Mouse (Mus musculus): ENCODE measurements around the gene Cacul1. TPM values are rescaled to one million over a fixed set of nuclear protein-coding genes. Genes with fewer than 3 reads are reported as not detected.
A peak's percentile ranks its signal among the peaks of the same experiment; 100 is the strongest.
"Not testable (repeated sequence)": the region's sequence is repeated elsewhere in the genome, so short reads cannot be mapped to it uniquely, and the experiment has no call there.

Gene Cacul1
- 10 to 100 TPM; 51.1 to 54.8 TPM for total RNA-seq (2021)
- long read RNA-seq, full-length matches to known transcripts: 12 of 32 reads
- long read RNA-seq, partial matches to known transcripts: 1 of 32 reads
- long read RNA-seq, other reads (novel, unspliced or antisense): 19 of 32 reads

DNA sequence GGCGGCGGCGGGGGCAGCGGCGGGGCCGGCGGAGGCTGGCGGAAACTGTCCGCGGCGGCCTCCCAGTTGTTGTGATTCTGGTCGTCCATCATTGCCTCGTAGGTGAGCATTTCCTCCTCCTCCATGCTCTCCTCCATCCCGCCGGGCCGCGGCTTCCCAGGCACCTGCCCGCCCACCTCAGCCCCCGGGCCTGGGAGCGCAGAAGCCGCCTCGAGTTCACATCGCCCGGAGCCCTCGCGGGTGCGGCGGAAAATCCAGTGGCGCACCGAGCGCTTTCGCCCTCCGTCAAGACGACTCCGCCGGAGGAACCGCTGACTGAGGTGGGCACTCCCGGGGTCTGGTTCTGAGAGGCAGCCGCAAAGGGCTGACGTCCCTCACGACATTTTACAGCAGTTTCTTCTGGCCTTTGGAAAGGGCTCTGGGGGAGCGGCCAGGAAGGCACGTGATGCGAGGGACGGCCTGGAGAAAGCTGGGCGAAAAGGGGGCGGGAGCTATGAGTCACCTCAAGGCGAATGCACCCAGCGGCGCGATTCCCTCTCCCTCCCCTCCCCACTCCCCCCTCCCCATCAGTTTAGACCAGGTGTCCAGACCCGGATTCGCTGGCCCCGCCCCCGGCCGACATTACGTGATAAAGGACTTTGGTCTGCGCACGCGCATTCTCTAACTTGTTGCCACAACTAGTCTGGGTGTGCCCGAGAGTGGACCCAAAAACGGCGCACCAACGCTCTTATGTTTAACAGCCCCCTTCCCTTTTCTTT, at the start of gene Cacul1:
Gene Cacul1, minus strand, starts transcription at position 444 of the 758 bp plus-strand sequence.
- DNase-seq (ENCODE audit: low spot score in 2 of 2): peak; percentile 90 to 96

GRCm38 (mm10) chr19:60619420-60619819, 38.6 kb upstream of the Cacul1 start:
- peak in 1 of 2 experiments; percentile 4 for DNase-seq (ENCODE audit: low spot score in 2 of 2)

- no peak for DNase-seq (ENCODE audit: low spot score in 2 of 2)
These were observed 36.2 kb upstream of the Cacul1 start for GRCm38 (mm10) chr19:60617007-60617406.

GRCm38 (mm10) chr19:60615470-60616200, 34.8 kb upstream of the Cacul1 start:
- peak in 1 of 2 experiments; percentile 2 for DNase-seq (ENCODE audit: low spot score in 2 of 2)

- peak in 1 of 2 experiments; percentile 7 for DNase-seq (ENCODE audit: low spot score in 2 of 2)
These were observed 30.8 kb upstream of the Cacul1 start for GRCm38 (mm10) chr19:60611525-60612215.

DNA sequence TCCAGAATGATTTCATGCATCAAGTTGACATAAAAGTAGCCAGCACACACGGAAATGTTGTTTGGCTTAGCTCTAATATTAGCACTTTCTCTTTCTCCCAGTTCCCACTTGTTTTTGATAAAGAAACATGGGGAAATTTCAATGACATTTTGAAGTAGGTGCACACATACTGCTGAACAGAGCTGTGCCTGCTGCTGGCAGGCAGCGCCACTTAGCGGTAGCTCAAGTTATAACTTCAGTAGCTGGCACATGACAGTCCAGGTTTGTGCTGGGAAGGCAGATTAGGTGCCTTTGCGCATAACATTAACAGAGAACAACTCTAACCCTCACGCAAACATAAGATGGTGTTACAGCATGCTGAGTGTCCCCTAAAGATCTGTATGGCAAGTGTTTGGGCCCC, 27.9 kb upstream of the Cacul1 start:
- DNase-seq (ENCODE audit: low spot score in 2 of 2): no peak

DNA sequence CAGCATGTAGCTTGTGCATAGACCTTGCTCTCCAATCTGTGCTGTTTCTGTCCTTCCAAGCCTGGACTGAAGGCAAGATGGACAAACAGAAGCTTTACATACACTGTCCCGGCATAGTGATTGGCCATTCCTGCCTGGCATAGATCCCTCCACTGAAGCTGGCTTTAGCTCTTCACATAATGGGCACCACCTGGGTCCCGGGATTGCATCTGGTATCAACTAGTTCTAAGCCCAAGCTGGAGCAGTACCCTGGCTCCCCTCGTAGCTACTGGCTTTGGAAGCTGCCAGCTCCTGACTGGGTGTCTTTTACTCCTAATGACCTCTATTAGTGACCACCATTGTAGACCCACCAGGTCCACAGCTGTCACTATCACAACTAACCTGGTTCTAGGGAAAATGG, 22.8 kb upstream of the Cacul1 start:
- DNase-seq (ENCODE audit: low spot score in 2 of 2): no peak

- not testable (repeated sequence) for DNase-seq (ENCODE audit: low spot score in 2 of 2)
These were observed 21.2 kb upstream of the Cacul1 start for GRCm38 (mm10) chr19:60602066-60602465.

- DNase-seq (ENCODE audit: low spot score in 2 of 2): no peak
These were observed 17.3 kb upstream of the Cacul1 start for GRCm38 (mm10) chr19:60598025-60598697.

DNA sequence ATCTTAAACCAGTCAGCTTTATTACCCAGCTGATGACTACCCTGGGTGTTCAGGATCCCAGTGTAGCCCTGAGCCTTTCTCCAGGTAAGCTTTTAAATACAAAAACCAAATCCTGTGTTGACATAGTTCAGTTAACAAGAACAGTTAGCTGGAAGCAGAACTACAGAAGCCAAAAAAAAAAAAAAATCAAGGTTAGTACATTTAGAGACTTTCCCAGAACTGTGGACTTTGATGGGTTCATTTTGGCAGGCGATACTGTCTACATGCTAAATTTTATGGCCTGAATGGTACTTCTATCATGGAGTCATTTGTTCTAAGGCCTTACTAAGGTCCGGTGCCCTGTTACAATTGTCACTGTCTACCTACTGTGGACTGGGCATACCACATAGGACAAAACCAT, 8.8 kb upstream of the Cacul1 start:
- DNase-seq (ENCODE audit: low spot score in 2 of 2): no peak

GRCm38 (mm10) chr19:60586652-60587051, 5.8 kb upstream of the Cacul1 start:
- no peak for DNase-seq (ENCODE audit: low spot score in 2 of 2)

DNA sequence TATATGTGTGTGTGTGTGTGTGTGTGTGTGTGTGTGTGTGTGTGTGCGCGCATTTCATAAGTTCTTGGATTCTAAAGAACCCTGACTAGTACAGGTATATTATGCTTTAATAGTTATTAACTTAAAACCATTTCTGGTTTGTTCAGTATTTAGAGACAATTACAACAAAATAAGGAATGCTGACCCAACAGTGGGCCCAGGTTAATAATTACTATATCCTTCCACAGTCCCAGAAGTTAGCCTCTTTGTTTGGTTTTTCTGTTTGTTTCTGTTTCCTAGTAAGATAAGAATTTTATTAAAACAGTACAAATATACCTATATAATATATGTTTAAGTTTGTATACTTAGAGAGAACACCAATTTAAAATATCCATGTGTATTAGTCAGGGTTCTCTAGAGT, 2.4 kb upstream of the Cacul1 start:
- no peak for DNase-seq (ENCODE audit: low spot score in 2 of 2)

- DNase-seq (ENCODE audit: low spot score in 2 of 2): no peak
These were observed 809 bp upstream of the Cacul1 start for GRCm38 (mm10) chr19:60581377-60582290.

- peak in 1 of 2 experiments; percentile 34 for DNase-seq (ENCODE audit: low spot score in 2 of 2)
These were observed 849 bp downstream of the Cacul1 start for GRCm38 (mm10) chr19:60579771-60580581.

- no peak for DNase-seq (ENCODE audit: low spot score in 2 of 2)
These were observed 4.1 kb downstream of the Cacul1 start for GRCm38 (mm10) chr19:60576741-60577140.

DNA sequence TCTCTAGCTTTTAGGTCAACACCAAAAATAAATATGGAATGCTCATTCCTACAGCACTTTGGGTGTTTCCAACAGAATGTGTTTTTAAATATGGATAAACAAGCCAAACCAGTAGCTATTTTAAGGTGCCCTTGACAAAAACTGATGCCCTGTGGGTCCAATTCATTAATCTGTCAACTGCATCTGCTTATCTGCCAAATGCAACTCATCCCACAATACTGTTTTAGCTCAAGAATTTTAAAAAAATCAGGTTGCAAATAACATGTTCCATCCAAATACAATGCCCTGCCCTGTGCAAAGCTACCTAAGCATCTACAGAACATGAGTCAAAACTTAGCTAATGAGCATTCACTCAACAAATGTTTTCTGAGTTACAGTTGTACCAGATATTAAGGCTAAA, 20.3 kb downstream of the Cacul1 start:
- DNase-seq (ENCODE audit: low spot score in 2 of 2): no peak

- DNase-seq (ENCODE audit: low spot score in 2 of 2): peak in 1 of 2 experiments; percentile 13
These were observed 25.9 kb downstream of the Cacul1 start for GRCm38 (mm10) chr19:60554866-60555438.

DNA sequence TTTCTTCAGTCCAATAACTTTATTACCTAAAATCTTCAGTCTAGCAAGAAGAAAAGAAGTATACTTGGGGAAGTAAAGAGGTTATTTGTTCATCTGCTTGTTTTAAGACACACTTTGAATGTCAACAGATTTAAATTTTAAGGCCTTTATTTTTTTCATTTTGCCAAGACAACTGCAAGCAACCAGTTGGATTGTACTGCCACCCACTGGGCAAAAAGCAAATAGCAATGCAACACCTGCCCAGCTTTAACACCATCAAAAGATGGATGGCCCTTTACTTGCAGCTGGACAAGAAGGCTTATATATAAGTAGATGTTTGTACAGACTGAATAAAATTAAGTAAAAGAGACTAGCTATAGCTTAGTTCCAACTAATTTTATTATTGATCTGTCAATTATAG, 27.3 kb downstream of the Cacul1 start:
- peak; percentile 39 to 69 for DNase-seq (ENCODE audit: low spot score in 2 of 2)

DNA sequence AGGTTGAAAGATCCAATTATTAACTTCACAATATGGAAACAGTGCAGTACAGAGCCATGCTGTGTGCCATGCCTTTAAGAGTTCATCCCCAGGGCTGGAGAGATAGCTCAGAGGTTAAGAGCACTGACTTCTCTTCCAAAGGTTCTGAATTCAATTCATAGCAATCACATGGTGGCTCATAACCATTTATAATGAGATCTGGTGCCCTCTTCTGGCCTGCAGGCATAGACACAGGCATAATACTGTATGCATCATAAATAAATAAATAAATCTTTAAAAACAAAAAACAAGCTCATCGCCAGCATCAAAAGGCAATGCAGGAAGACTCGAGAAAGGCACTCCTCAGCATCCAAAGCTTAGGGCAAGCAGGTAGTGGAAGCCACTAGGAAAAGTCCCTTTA, 37.5 kb downstream of the Cacul1 start:
- DNase-seq (ENCODE audit: low spot score in 2 of 2): no peak
